Mouse (Mus musculus): ENCODE results near the gene Filip1l. TPM values are rescaled to one million over a fixed set of nuclear protein-coding genes. Genes with fewer than 3 reads are reported as not detected.

Gene Filip1l
- total RNA-seq (2021), result 10 to 100 TPM; 21.3 to 32.1 TPM
- long read RNA-seq, experiment 1, transcript Filip1l-202 (2 exons, 3,253 nt), result major isoform, 25 of 25 reads
- long read RNA-seq, experiment 1, partial matches to known transcripts, result 0 of 25 reads
- long read RNA-seq, experiment 1, other reads (novel, unspliced or antisense), result 0 of 25 reads
- long read RNA-seq, experiment 2, full-length matches to known transcripts, result 27 of 34 reads
- long read RNA-seq, experiment 2, partial matches to known transcripts, result 3 of 34 reads
- long read RNA-seq, experiment 2, other reads (novel, unspliced or antisense), result 4 of 34 reads

DNA sequence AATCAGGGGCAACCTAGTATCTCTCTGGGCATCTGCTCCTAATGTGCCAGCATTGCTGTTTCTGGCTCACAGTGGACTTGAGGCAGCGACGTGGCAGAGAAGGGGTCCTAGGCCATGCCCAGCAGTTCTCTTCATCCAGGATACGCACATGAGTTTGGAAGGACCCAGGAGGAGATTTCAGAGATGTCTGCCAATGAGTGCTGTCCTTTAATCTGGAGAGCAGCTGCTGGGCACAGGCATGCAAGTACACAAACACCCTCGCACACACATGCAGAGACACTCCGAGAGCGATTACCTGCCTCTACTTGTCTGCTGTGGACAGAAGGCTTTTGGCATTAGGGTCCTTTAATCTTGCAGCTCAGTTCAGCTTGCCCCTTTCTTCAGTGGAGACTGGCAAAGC, at the start of gene Filip1l:
Gene Filip1l (plus strand): TSS at position 343 of the 400 bp plus-strand sequence.
- peak in 1 of 2 experiments; percentile 8 for DNase-seq (ENCODE audit: low spot score in 2 of 2)

DNA sequence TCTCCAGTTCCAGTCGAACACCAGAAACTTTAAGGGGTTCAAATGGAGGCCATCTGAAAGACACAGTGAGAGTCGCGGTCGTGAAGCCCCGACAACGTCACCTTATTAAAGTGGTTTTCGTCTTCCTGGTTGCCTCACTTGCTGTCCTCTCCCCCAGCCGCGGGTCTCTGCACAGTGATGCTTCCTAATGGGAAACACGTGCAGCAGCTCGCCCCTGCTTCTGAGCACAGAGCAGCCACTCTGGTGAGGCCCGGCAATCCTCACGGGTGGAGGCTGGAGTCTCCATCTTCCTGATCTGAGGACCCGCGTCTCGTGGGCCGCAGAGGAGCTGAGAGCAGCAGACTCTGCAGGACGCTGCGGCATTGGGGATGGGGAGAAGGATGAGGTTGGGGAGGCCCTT, 49.2 kb upstream of the Filip1l start:
- DNase-seq (ENCODE audit: low spot score in 2 of 2), result no peak

DNA sequence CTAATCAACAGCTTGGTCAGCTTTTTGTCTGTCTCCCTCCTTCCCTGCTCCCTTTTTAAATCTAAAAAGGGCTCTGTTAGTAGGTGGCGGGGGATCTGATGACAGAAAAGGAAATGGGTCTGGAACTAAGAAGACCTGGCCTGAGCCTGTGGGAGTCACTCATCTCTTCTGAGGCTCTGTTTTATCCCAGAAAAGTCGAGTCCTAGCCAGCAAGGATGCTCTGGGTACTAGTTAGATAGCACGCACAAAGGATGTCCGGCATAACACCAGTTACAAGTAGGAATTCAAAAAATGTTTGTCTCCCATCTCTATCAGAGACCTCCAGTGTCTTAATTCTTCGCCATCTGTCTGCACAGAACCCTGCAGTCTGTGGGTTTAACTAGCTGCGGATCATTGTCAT, 47.4 kb upstream of the Filip1l start:
- no peak for DNase-seq (ENCODE audit: low spot score in 2 of 2)

DNA sequence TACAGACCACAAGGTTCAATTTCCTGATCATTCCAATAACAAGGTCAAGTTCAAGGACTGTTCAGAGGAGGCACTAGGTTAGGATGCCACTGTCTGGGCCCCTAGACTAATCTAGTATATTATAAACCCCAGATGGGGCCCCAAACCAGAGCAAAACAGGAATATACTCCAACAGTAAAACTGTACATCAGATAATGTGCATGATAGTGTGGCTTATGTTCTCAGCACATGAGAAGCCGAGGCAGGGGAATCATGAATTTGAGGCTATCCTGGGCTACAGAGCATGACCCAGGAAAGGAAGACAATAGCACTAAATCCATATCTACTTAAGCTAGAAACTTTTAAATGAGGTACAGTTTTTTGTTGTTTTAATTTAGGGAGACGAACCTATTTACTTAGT, 40.8 kb upstream of the Filip1l start:
- DNase-seq (ENCODE audit: low spot score in 2 of 2), result no peak

DNA sequence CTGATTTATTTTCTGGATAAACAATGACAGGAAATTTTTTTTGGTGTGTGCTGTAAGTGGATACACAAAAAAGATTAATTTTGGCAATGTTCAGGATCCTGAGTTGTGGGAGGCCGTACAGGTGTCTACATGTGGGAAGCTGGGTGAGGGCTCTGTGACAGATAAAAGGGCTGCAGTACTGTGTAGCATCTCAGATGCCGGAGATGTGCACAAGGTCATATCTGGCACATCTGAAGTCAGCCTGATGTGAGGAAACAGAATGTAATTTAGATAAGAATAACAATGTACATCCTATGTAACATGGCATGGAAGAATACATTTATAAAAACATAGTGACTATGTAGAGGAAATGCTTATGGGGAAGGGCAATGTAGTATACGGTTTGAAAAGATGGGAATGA, 39.4 kb upstream of the Filip1l start:
- DNase-seq (ENCODE audit: low spot score in 2 of 2), result no peak

DNA sequence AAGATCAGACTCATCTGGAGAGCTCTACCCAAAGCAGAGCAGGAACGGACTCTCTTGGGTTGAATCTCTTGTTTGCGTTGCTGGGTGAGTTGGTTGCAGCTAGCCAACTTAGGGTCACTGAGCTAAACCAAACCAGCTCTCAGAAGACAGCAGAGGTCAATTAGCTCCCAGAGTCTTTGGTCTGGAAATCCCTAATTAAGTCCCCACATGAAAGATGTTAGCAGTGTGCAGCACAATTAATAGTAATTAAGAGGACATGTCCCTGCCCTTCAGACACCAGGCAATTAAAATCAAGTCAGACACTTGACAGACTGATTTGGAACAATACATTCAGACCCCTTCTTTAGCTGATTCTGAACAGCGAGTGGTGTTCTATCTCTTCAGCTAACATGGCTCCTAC, 38.7 kb upstream of the Filip1l start:
- no peak for DNase-seq (ENCODE audit: low spot score in 2 of 2)

DNA sequence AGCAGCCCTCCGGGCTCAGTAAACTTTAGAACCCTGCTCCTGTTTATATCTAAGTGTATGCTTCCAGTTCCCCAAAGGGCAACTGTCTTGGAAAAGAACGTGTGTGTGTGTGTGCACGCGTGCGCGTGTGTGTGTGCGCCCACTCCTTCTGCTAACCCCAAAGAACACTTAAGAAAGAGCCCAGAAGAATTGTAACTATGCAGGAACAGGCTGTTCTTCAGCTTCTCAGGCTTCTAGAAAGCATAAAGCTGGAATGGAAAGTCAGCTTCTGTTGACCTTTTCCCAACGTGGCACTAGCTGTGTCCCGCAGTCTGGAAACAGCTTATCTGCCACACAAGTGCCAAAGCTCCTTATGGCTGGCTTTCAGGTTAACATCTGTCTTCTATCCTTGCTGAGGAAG, 37.9 kb upstream of the Filip1l start:
- no peak for DNase-seq (ENCODE audit: low spot score in 2 of 2)

DNA sequence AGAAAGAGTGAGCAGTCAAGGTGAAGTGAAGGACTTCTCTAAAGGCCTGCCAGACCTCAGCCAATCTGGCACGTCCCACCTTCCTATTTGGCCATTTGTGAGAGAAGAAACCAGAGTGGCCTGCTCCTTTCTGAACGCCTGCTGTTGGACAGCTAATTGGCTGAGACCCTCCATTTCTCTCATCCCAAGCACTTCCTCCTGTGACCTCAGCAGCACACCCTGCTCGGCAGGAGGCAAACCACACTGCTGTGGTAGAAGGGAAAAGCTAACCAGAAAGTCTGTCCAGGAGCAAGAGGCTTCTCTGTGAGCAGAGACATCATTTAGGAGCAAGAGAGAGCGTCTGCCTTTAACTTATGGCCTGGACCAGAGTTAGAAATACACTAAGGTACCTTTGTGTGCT, 35.8 kb upstream of the Filip1l start:
- no peak for DNase-seq (ENCODE audit: low spot score in 2 of 2)

DNA sequence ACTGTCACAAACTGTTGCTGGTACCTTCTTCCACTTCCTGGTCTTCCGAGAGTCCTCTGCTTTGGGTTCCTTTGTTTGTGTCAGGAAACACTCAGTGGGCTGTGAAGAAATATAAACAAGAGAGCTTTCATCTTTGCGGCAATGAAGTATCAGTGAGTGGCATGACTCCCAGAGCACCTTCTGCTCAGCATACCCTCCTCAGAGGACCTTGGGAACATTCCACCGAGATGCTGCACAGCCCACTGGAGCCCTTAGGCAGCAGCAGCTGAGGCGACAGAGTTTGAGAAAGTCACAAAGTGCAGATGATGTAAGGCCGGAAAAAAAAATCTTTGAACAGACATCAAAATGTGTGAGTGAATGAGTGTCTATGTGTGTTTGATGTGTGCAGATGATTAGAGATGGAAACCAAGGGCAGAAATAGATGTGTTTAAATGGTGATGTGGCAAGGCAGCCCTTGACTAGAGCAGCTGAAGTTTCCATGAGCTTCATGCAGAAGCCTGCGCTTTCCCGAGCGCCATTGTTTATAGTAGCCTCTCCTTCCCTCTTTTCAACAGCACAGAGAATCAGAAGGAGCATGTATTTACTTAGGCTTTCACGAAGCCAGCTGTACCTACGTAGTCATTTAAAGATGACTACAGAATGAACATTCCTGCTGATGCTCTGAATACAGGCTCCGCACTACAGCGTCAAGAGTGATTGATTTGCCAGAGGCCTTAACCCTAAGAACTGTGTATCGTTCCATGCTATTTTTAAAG, 34.8 kb upstream of the Filip1l start:
- no peak for DNase-seq (ENCODE audit: low spot score in 2 of 2)

DNA sequence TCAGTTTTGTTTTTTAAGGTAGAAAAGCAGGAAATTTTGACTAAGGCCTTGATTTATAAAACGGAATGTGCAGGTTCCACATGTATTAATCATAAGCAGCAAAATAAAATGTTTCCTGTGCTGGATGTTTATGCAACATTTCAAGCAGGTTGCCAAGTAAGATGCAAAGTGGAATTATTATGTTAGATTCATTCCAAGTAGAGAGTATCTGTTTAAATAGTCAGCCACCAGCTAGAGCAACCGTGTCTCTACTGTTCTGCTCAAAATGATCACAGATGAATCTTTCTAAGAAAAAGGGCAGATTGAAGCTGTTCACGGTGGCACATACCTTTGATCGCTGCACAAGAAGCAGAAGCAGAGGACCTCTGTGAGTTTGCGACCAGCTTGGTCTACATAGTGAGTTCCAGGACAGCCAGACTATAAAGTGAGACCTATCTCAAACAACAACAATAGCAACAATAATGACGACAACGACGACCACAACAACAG, 34.2 kb upstream of the Filip1l start:
- DNase-seq (ENCODE audit: low spot score in 2 of 2), result no peak

DNA sequence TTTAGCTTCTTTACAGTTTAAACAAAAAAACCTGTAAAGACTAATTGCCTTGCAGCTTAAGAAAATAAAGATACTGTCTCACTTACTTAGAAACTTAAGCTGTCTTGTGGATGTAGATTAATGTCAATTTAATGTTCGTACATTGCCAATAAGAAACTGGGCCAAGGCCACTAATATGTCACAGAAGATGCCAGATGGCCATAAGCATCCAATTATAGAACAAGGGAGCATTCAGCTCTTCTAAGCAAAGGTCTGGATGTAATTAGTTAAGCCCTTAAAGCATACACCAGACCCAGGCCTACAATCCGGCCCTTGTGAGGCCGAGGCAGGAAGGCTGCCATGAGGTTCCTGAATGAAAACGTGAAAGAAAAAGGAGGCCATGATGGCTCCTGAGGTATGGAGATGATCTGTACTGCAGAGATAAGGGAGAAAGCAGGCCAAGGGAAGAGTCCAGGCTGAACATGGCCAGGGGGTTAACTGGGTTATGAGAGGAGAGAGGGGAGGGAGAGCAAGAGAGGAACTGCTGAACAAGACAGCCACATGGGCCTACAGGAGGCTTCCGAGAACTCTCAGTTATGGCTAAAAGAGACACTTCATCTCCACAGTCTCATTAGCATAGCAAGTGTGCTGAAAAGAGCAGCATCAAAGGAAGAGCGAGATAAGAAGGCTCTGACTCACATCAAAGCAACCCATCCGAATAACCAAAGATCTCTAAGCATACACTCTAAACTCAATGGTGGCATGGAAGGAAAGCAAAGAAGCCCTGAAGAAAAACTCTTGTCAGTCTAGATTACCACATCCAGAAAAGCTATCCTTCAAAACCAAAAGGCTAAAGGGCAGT, 33.4 kb upstream of the Filip1l start:
- no peak for DNase-seq (ENCODE audit: low spot score in 2 of 2)

DNA sequence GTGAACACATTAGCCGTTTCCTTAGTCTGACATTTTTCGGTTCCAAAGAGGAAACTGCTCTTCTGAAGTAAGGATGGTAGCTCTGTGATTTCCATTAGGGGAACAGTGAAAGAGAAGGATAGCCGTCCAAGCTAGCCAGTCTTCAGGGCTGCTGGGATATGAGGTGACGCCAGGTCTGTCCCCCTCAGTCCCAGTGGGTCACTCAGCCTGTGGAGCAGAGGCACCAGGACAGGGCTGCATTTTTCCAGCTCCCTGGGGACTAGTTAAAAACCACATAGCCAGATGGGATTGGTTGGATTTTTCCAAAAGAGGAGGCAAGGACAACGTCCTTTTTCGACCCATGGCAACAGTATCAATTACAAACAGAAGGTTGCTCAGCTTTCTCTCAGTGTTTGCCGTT, 25.9 kb upstream of the Filip1l start:
- no peak for DNase-seq (ENCODE audit: low spot score in 2 of 2)

DNA sequence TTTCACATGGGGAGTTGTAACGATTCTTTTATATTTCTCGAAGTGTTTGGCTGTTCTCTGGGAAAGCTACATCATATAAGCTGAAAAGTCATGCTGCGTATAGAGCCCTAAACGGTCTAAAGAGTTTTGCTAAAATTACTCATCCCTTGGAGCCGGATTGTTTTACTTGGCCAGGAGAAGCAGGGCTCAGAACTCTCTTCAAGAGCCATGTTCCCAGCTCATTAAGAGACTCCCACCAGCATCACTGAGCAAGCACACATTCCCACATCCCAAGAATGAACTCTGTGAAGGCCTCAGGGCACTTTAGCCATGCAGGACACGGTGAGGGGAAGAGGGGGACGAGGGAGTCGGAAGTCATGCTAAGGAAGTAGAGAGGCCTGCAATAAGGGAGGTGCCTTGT, 23.9 kb upstream of the Filip1l start:
- DNase-seq (ENCODE audit: low spot score in 2 of 2), result no peak

DNA sequence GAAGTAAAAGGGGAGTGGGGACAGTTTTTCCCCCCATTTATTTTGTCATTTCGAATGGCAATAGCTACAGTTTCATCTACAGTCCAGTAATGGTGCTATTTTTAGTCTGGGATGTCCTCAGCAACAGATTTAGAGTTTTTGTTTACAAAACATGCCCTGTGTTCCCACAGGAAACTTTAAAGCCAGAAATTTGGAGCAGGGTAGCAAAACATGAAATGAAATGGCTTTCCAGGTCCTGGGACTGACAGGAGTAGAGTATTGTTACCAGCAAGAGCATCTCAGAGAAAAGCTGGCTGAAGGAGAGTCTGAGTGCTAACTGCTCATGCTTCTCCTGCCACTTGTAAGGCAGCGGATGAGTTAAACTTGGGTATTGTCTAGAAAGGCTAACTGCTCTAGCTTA, 22.8 kb upstream of the Filip1l start:
- DNase-seq (ENCODE audit: low spot score in 2 of 2), result no peak

DNA sequence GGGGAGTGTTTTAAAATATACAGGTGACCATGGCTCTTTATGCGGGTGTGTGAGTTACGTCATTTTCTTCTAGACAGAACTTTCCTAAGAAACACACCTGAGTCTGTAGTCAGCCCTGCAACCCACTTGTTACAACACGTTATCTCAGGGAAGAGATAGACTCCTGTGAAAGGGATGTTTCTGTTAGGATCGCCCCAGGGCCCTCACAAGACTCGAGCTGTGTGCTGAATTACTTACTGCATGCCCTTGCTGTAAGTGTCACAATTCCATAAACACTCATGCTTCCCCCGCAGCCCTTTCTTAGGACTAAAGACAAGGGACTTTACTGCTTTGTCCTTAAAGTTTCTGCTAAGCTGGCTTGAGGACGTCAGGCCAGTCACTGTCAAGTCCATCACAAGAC, 20.6 kb upstream of the Filip1l start:
- no peak for DNase-seq (ENCODE audit: low spot score in 2 of 2)

DNA sequence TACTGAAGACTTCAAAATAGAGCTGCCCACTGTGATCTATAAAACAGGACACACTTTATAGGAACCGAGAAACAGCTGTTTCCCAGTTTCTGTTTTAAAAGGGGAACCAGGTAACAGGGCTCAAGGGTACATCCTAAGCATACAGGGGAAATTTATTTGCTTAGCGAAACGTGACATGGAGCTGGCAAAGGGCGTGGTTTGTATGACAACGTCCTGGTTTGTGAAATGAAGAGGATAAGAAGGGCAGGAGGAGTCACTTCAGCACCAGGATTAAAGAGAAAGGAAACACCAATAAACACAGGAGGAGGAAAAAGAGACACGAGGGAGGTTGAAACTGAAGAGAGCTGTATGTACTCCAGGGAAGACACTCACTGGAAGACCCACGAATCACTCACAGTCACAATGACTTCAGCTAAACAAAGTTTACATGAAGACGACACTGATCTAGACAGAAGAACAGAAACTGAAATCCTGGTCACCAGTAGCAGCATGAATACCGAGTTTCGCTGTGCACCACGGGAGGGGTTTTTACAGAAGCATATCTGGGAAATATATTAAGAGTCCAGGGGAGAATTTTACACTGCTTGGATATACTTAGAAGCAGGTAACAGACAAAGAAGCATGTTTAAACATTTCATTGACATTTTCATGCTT, 16.0 kb upstream of the Filip1l start:
- DNase-seq (ENCODE audit: low spot score in 2 of 2), result no peak

DNA sequence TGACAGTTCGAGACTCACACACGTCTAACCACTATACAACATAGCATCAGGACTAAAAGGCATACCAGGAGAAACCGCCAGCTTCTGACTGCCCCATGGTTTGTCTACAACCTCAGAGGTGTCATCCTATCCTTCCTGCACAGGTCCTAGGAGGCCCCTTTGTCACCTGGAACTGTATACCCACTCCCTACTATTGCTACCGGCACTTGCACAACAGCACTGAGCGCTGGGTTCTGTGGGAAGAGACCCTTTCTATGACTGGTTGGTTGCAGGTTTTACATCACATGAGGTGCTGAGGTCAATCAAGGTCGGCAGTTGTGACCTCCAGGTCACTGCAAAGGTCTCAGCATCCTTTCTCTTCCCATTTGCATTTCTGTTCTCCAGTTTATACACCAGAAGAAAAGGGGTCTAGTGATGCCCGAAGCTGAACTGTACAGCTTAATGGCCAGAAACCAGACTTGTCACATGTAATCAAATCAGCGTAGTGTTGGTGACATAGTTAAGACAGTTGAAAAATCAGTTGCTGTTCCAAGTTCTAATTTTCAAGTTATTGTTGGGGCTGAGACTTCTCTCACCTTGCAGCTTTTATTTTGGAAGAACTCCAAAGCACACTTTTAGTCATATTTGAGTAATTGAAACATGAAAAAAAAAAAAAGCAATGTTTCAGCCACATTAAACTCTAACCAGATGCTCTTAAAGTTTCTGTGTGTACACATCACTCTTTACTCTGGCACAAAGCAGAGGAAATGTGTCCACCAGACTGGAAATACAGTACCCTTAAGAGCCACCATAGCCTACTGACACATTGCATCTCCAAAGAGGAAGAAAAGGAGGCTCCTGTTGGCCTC, 12.9 kb upstream of the Filip1l start:
- no peak for DNase-seq (ENCODE audit: low spot score in 2 of 2)

DNA sequence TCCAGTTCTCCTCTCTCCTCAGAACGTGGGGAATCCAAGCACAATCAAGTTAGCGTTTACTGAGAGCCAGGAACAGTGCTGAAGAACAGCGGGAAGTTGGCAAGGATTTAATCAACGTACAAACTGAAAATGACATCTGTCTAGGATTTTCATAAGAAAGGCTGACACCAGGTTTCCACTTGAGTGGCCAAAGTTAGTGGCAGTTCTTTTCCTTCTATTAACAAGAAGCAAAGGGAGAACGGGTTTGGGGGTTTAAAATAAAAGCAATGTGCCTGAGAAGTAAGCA, 12.3 kb upstream of the Filip1l start:
- DNase-seq (ENCODE audit: low spot score in 2 of 2), result no peak

DNA sequence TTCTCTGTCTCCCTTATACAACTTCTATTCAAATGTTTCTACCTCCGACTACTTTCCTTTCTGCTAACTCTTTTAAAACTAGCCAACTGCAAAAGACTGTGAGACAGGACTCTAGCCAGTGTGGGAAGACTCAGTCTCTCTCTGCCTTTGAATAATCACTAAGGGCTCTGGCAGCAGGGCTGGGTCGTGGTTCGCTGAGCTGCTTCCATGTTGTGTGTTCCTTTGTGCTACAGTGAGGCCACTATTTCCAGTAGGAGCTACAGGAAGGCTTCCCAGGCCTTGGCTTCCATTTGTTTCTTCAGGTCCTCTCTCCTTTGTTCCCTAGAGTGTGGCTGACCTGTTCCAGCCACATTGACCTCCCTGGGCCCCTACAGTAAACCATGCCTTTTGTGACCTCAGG, 6.6 kb upstream of the Filip1l start:
- no peak for DNase-seq (ENCODE audit: low spot score in 2 of 2)

DNA sequence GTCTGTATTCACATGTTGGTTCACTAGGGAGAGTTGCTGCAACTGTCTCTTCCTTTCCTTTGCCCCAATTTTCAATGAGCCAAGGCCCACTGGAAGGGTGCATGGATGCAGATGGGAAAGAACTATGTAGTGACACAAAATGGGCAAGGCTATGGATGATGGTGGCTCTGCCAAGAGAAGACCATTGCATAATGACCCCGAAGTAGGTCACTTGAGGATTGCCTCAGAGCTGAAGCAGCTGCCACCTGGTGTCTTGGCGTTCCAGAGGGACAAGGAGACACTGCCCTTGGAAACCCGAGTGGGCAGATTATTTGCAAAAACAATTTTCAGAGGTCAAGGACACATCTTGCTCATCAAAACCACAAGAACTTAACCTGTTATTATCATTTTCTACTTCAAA, 3.9 kb upstream of the Filip1l start:
- no peak for DNase-seq (ENCODE audit: low spot score in 2 of 2)

DNA sequence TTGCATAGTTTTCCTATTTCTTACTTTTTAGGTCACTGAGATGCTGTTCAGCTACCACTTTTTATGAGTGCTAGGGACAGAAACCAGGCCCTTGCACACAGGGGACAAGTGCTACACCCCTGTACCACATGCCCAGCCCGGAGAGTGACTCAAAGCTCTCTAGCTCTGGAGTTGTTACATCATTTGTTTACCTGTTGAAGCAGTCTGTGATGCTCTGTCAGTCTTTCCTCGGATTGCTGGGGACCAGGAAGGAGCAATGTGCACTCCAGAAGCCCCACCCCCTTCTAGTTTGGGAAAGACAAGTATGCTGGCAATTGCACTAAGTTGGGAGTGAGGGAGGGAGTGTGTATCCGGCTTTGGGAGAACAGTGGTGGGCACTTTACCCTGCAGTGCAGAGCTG, 3.2 kb upstream of the Filip1l start:
- DNase-seq (ENCODE audit: low spot score in 2 of 2), result no peak

Measured in adrenal gland, adult 18-20 months (tissue).